Mouse (Mus musculus): ENCODE measurements around the gene Col4a2. TPM values are rescaled to one million over a fixed set of nuclear protein-coding genes. Genes with fewer than 3 reads are reported as not detected.
A peak's percentile ranks its signal among the peaks of the same experiment; 100 is the strongest.

The Col4a2 gene
- polyA plus RNA-seq, 1 experiment from 2014 or later, result 26.5 TPM

GRCm38 (mm10) chr8:11402220-11402619 is 89.6 kb downstream of the Col4a2 start:
- no peak for ATAC-seq (ENCODE audit: insufficient number of reproducible peaks, low FRiP score, low TSS enrichment, low read depth)
- 92% methylated on average over 4 of the region's 4 CpGs for WGBS
- no peaks in the 10 kb centered on the region for H3K36me3 ChIP-seq (ENCODE audit: control insufficient read depth, insufficient read depth, low read length)

GRCm38 (mm10) chr8:11403813-11404212 is 91.2 kb downstream of the Col4a2 start:
- H3K27me3 ChIP-seq (ENCODE audit: control insufficient read depth, insufficient read depth, low read length), result no peaks in the 10 kb centered on the region

More at GRCm38 (mm10) chr8:11402220-11402619, 89.6 kb downstream of the Col4a2 start:
- no peak overlapping the region for H3K4me2 ChIP-seq (ENCODE audit: low read depth, severe bottlenecking)
- no peaks in the 10 kb centered on the region for H3K27me3 ChIP-seq (ENCODE audit: control insufficient read depth, insufficient read depth, low read length)
- H3K4me1 ChIP-seq (ENCODE audit: control insufficient read depth, insufficient read depth, low read length), result 0 out of 2 replicates have a peak, but pooled peaks cover 2% of the 10 kb centered on the region
- DNase-seq (ENCODE audit: low spot score), result no peak
- no peak overlapping the region for H3K9ac ChIP-seq (ENCODE audit: low read length)
- no peaks in the 10 kb centered on the region for H3K9me3 ChIP-seq (ENCODE audit: control insufficient read depth, low read length)
- H3K4me3 ChIP-seq (ENCODE audit: low read depth, low read length), result no peak overlapping the region
- H3K27ac ChIP-seq (replicated peaks; ENCODE audit: low read depth, low read length), result no peak overlapping the region

GRCm38 (mm10) chr8:11404614-11405013 is 92.0 kb downstream of the Col4a2 start:
- Histone ChIP-seq H3K4me3 (ENCODE audit: low read depth, low read length) (no peak overlapping the region), H3K27ac (replicated peaks; ENCODE audit: low read depth, low read length) (no peak overlapping the region), H3K4me2 (ENCODE audit: low read depth, severe bottlenecking) (no peak overlapping the region)

More at GRCm38 (mm10) chr8:11403813-11404212, 91.2 kb downstream of the Col4a2 start:
- no peak for DNase-seq (ENCODE audit: low spot score)
- ATAC-seq (ENCODE audit: insufficient number of reproducible peaks, low FRiP score, low TSS enrichment, low read depth), result no peak
- no peak overlapping the region for H3K9ac ChIP-seq (ENCODE audit: low read length)
- H3K4me3 ChIP-seq (ENCODE audit: low read depth, low read length), result no peak overlapping the region
- no peak overlapping the region for H3K27ac ChIP-seq (replicated peaks; ENCODE audit: low read depth, low read length)
- no peaks in the 10 kb centered on the region for H3K36me3 ChIP-seq (ENCODE audit: control insufficient read depth, insufficient read depth, low read length)
- WGBS, result 91% methylated on average over 9 of the region's 9 CpGs
- no peaks in the 10 kb centered on the region for H3K9me3 ChIP-seq (ENCODE audit: control insufficient read depth, low read length)
- 0 out of 2 replicates have a peak, but pooled peaks cover 2% of the 10 kb centered on the region for H3K4me1 ChIP-seq (ENCODE audit: control insufficient read depth, insufficient read depth, low read length)
- no peak overlapping the region for H3K4me2 ChIP-seq (ENCODE audit: low read depth, severe bottlenecking)

GRCm38 (mm10) chr8:11405722-11406481 is 93.3 kb downstream of the Col4a2 start:
- Histone ChIP-seq H3K4me2 (ENCODE audit: low read depth, severe bottlenecking) (no peak overlapping the region), H3K27me3 (ENCODE audit: control insufficient read depth, insufficient read depth, low read length) (no peaks in the 10 kb centered on the region), H3K9ac (ENCODE audit: low read length) (no peak overlapping the region), H3K27ac (replicated peaks; ENCODE audit: low read depth, low read length) (no peak overlapping the region), H3K9me3 (ENCODE audit: control insufficient read depth, low read length) (no peaks in the 10 kb centered on the region), H3K4me1 (ENCODE audit: control insufficient read depth, insufficient read depth, low read length) (0 out of 2 replicates have a peak, but pooled peaks cover 2% of the 10 kb centered on the region), H3K4me3 (ENCODE audit: low read depth, low read length) (no peak overlapping the region), H3K36me3 (ENCODE audit: control insufficient read depth, insufficient read depth, low read length) (no peaks in the 10 kb centered on the region)
- 46% methylated on average over 13 of the region's 13 CpGs for WGBS
- ATAC-seq (ENCODE audit: insufficient number of reproducible peaks, low FRiP score, low TSS enrichment, low read depth) (no peak), DNase-seq (ENCODE audit: low spot score) (peak; percentile 32)

More at GRCm38 (mm10) chr8:11404614-11405013, 92.0 kb downstream of the Col4a2 start:
- 71% methylated on average over 4 of the region's 4 CpGs for WGBS
- H3K9me3 ChIP-seq (ENCODE audit: control insufficient read depth, low read length), result no peaks in the 10 kb centered on the region
- no peaks in the 10 kb centered on the region for H3K27me3 ChIP-seq (ENCODE audit: control insufficient read depth, insufficient read depth, low read length)
- ATAC-seq (ENCODE audit: insufficient number of reproducible peaks, low FRiP score, low TSS enrichment, low read depth) (no peak), DNase-seq (ENCODE audit: low spot score) (no peak)
- no peaks in the 10 kb centered on the region for H3K36me3 ChIP-seq (ENCODE audit: control insufficient read depth, insufficient read depth, low read length)
- H3K9ac ChIP-seq (ENCODE audit: low read length), result no peak overlapping the region
- H3K4me1 ChIP-seq (ENCODE audit: control insufficient read depth, insufficient read depth, low read length), result 0 out of 2 replicates have a peak, but pooled peaks cover 2% of the 10 kb centered on the region

GRCm38 (mm10) chr8:11411504-11412124 is 99.0 kb downstream of the Col4a2 start:
- WGBS, result 59% methylated on average over 12 of the region's 12 CpGs
- no peak overlapping the region for H3K4me2 ChIP-seq (ENCODE audit: low read depth, severe bottlenecking)
- no peak overlapping the region for H3K9ac ChIP-seq (ENCODE audit: low read length)
- ATAC-seq (ENCODE audit: insufficient number of reproducible peaks, low FRiP score, low TSS enrichment, low read depth) (no peak), DNase-seq (ENCODE audit: low spot score) (no peak)
- no peaks in the 10 kb centered on the region for H3K27me3 ChIP-seq (ENCODE audit: control insufficient read depth, insufficient read depth, low read length)
- H3K36me3 ChIP-seq (ENCODE audit: control insufficient read depth, insufficient read depth, low read length), result no peaks in the 10 kb centered on the region; the same call in none of the 2 replicates
- H3K27ac ChIP-seq (replicated peaks; ENCODE audit: low read depth, low read length), result peak overlapping the region; percentile 47; the same call in 1 of the 2 replicates
- no peak overlapping the region for H3K4me3 ChIP-seq (ENCODE audit: low read depth, low read length)
- H3K9me3 ChIP-seq (ENCODE audit: control insufficient read depth, low read length), result no peaks in the 10 kb centered on the region
- H3K4me1 ChIP-seq (ENCODE audit: control insufficient read depth, insufficient read depth, low read length), result 0 out of 2 replicates have a peak, but pooled peaks cover 10% of the 10 kb centered on the region

GRCm38 (mm10) chr8:11412450-11412849 is 99.8 kb downstream of the Col4a2 start:
- H3K36me3 ChIP-seq (ENCODE audit: control insufficient read depth, insufficient read depth, low read length), result no peaks in the 10 kb centered on the region; the same call in none of the 2 replicates
- ATAC-seq (ENCODE audit: insufficient number of reproducible peaks, low FRiP score, low TSS enrichment, low read depth), result no peak
- H3K27me3 ChIP-seq (ENCODE audit: control insufficient read depth, insufficient read depth, low read length), result no peaks in the 10 kb centered on the region
- no peak overlapping the region for H3K4me3 ChIP-seq (ENCODE audit: low read depth, low read length)
- no peak for DNase-seq (ENCODE audit: low spot score)
- WGBS, result 77% methylated on average over 5 of the region's 5 CpGs
- H3K9ac ChIP-seq (ENCODE audit: low read length), result no peak overlapping the region
- H3K4me2 ChIP-seq (ENCODE audit: low read depth, severe bottlenecking), result no peak overlapping the region
- H3K27ac ChIP-seq (replicated peaks; ENCODE audit: low read depth, low read length), result no peak overlapping the region
- 0 out of 2 replicates have a peak, but pooled peaks cover 10% of the 10 kb centered on the region for H3K4me1 ChIP-seq (ENCODE audit: control insufficient read depth, insufficient read depth, low read length)
- H3K9me3 ChIP-seq (ENCODE audit: control insufficient read depth, low read length), result no peaks in the 10 kb centered on the region

- 0 out of 2 replicates have a peak, but pooled peaks cover 10% of the 10 kb centered on the region for H3K4me1 ChIP-seq (ENCODE audit: control insufficient read depth, insufficient read depth, low read length)
- H3K27me3 ChIP-seq (ENCODE audit: control insufficient read depth, insufficient read depth, low read length), result no peaks in the 10 kb centered on the region
- ATAC-seq (ENCODE audit: insufficient number of reproducible peaks, low FRiP score, low TSS enrichment, low read depth) (no peak), DNase-seq (ENCODE audit: low spot score) (no peak)
- no peak overlapping the region for H3K4me3 ChIP-seq (ENCODE audit: low read depth, low read length)
- 68% methylated on average over 8 of the region's 8 CpGs for WGBS
- no peak overlapping the region for H3K27ac ChIP-seq (replicated peaks; ENCODE audit: low read depth, low read length)
- no peak overlapping the region for H3K4me2 ChIP-seq (ENCODE audit: low read depth, severe bottlenecking)
- no peak overlapping the region for H3K9ac ChIP-seq (ENCODE audit: low read length)
- no peaks in the 10 kb centered on the region; the same call in none of the 2 replicates for H3K36me3 ChIP-seq (ENCODE audit: control insufficient read depth, insufficient read depth, low read length)
- H3K9me3 ChIP-seq (ENCODE audit: control insufficient read depth, low read length), result no peaks in the 10 kb centered on the region
Observed at GRCm38 (mm10) chr8:11414304-11414703, 101.7 kb downstream of the Col4a2 start.

GRCm38 (mm10) chr8:11415089-11415488 is 102.5 kb downstream of the Col4a2 start:
- no peaks in the 10 kb centered on the region; the same call in none of the 2 replicates for H3K36me3 ChIP-seq (ENCODE audit: control insufficient read depth, insufficient read depth, low read length)
- DNase-seq (ENCODE audit: low spot score) (no peak), ATAC-seq (ENCODE audit: insufficient number of reproducible peaks, low FRiP score, low TSS enrichment, low read depth) (no peak)
- no peak overlapping the region for H3K9ac ChIP-seq (ENCODE audit: low read length)
- H3K4me1 ChIP-seq (ENCODE audit: control insufficient read depth, insufficient read depth, low read length), result 0 out of 2 replicates have a peak, but pooled peaks cover 10% of the 10 kb centered on the region
- H3K4me3 ChIP-seq (ENCODE audit: low read depth, low read length), result no peak overlapping the region
- H3K9me3 ChIP-seq (ENCODE audit: control insufficient read depth, low read length), result no peaks in the 10 kb centered on the region
- 85% methylated on average over 10 of the region's 10 CpGs for WGBS
- no peaks in the 10 kb centered on the region for H3K27me3 ChIP-seq (ENCODE audit: control insufficient read depth, insufficient read depth, low read length)
- H3K27ac ChIP-seq (replicated peaks; ENCODE audit: low read depth, low read length), result no peak overlapping the region
- H3K4me2 ChIP-seq (ENCODE audit: low read depth, severe bottlenecking), result no peak overlapping the region
